Mouse (Mus musculus): Measurements from ENCODE around the gene Adat2. TPM values are rescaled to one million over a fixed set of nuclear protein-coding genes. Genes with fewer than 3 reads are reported as not detected.

Gene Adat2
- polyA plus RNA-seq, 1 experiment, result 5.6 TPM

GRCm38 (mm10) chr10:13572003-13572402 is 19.3 kb downstream of the Adat2 start:
- no peak for TF ChIP-seq GATA1 (IDR thresholded peaks at IDR 0.05; ENCODE audit: low read length)

GRCm38 (mm10) chr10:13572410-13572809 is 19.7 kb downstream of the Adat2 start:
- no peak for TF ChIP-seq GATA1 (IDR thresholded peaks at IDR 0.05; ENCODE audit: low read length)

GRCm38 (mm10) chr10:13577123-13577522 is 24.4 kb downstream of the Adat2 start:
- TF ChIP-seq GATA1 (IDR thresholded peaks at IDR 0.05; ENCODE audit: low read length), result no peak

GRCm38 (mm10) chr10:13587914-13588313 is 35.2 kb downstream of the Adat2 start:
- no peak for TF ChIP-seq GATA1 (IDR thresholded peaks at IDR 0.05; ENCODE audit: low read length)

- TF ChIP-seq GATA1 (IDR thresholded peaks at IDR 0.05; ENCODE audit: low read length), result no peak
Observed at GRCm38 (mm10) chr10:13592196-13592595, 39.5 kb downstream of the Adat2 start.

- TF ChIP-seq GATA1 (IDR thresholded peaks at IDR 0.05; ENCODE audit: low read length), result no peak
Observed at GRCm38 (mm10) chr10:13593529-13593928, 40.8 kb downstream of the Adat2 start.

GRCm38 (mm10) chr10:13596073-13596472 is 43.4 kb downstream of the Adat2 start:
- no peak for TF ChIP-seq GATA1 (IDR thresholded peaks at IDR 0.05; ENCODE audit: low read length)

- no peak for TF ChIP-seq GATA1 (IDR thresholded peaks at IDR 0.05; ENCODE audit: low read length)
Observed at GRCm38 (mm10) chr10:13596866-13597265, 44.2 kb downstream of the Adat2 start.

- TF ChIP-seq GATA1 (IDR thresholded peaks at IDR 0.05; ENCODE audit: low read length), result no peak
Observed at GRCm38 (mm10) chr10:13597491-13597890, 44.8 kb downstream of the Adat2 start.

GRCm38 (mm10) chr10:13600926-13601325 is 48.2 kb downstream of the Adat2 start:
- no peak for TF ChIP-seq GATA1 (IDR thresholded peaks at IDR 0.05; ENCODE audit: low read length)

Other genes starting within 250 kb of the Adat2 start
- not detected in 2 replicates for gene Phactr2, start 78.5 kb upstream of the Adat2 start, polyA plus RNA-seq (2012)
- 0.12 TPM in 1 of 2 replicates, not detected in the other for gene Fuca2, start 53.4 kb upstream of the Adat2 start, polyA plus RNA-seq (2012)
- gene Pex3, start 248 bp downstream of the Adat2 start, polyA plus RNA-seq (2012), result 7.8 and 12.3 TPM in 2 replicates